Mouse (Mus musculus) thymus, postnatal 36 days (tissue): ENCODE results near the gene Apeh.

ENCODE experiments used
- DNase-seq, 2 experiments: peaks; one replicate each; pipeline ENCODE4 v3.0.0; 2022; ENCODE audit warnings: mixed read lengths in 2 of 2

Apeh gene

DNA sequence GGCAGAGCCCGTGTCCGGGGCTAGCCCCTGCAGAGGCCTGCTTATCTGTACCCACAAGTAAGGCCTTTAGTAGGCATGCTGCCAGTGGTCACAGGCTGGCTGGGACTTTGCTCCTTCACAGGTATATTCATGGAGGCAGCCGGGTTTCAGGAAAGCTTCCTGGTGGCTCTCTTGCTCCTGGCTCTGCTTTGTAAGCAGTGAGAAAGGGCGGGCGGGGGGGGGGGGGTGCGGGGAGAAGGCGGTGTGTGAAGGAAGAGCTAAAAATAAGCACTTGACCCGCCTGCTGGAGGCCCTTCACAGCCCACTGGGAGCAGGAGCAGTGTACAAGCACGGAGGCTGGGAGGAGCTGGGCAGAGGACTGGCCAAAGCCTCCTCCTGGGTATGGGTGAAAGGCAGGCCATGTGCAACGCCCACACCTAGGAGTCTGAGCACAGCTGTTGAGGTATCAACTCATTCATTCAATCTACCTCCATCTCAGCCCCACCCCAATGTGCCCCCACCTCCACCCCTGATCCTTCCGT is 25.5 kb upstream of the Apeh start:
- DNase-seq: no peak

DNA sequence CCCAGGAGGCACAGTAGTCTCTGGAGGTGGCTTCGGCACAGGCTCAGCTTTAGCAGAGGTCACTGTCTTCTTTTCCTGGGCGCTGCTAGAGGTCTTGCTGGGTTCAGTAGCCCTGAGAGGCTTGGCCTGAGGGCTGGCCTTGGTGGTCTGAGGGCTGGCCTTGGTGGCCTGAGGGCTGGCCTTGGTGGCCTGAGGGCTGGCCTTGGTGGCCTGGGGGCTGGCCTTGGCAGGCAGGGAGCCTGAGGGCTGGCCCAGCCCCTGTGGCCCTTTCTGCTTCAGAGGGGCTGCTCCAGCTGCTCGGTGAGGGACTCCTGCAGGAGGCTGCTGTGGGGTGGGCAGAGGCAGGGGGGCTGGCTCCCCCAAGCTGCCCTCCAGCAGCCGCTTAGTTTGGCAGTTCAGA is 22.7 kb upstream of the Apeh start:
- DNase-seq: no peak

DNA sequence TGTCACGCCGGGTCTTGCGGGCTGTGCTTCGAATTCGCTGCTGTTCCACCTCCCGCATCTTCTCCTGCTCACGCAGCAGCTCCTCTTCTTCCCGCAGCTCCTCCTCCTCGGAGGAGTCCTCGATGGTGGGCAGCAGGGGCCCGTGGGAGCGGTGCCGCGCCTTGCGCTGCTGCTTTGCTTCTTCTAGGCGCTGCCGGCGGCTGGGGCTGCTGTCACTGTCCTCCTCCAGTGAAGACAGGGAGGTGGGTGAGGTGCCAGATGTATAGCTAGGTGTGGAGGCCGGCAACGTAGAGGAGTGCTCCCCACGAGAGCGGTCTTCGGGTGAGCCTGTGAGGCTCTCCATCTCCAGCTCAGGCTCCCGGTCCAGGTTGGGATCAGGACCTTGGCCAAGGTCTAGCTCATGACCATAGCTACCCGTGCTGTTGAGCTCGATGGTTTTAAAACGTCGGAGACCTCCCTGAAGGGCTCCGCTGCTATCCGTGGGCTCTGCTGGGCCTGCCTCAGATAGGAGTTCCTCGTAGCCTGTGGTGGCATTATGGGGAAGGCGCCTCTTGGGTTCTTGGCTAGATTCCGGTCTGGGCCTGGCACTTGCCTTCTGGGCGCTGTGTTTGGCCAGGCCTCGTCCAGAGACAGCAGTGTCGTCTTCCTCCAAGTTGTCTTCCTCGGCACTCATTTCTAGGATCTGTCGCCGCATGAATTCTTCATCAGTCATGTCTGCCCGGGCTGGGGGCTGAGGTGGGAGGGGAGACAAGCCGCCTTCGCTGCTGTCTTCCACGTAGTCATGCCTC is 21.1 kb upstream of the Apeh start:
- DNase-seq: no peak

DNA sequence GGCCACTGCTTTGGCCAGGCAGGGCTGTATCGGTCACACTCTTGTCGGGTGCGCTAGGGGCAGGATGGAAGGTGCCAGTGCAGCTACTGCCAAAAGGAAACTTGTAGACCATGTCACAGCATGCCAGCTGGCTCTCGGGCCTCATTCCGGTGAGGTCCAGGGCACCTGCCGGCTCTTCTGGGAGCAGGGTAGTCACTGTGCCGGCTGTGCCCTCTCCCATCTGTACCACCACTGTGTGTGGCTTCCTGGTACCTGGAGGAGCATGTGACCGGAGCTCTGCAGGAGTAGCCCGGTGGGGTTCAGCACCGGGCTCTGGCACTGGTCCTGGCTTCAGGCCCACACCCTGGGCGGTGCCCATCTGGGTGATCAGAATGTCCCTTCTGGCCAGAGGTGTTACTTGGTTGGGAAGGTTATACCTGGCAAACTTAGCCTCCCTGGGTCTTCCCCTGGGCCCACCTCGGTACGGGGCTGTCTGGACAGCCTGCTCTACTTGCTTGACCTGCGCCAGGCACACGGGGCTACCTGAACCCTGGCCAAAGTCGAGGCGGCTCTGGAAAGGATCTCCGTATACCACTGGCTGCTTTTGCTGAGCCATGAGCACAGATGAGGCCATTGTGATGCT is 18.4 kb upstream of the Apeh start:
- DNase-seq: no peak

DNA sequence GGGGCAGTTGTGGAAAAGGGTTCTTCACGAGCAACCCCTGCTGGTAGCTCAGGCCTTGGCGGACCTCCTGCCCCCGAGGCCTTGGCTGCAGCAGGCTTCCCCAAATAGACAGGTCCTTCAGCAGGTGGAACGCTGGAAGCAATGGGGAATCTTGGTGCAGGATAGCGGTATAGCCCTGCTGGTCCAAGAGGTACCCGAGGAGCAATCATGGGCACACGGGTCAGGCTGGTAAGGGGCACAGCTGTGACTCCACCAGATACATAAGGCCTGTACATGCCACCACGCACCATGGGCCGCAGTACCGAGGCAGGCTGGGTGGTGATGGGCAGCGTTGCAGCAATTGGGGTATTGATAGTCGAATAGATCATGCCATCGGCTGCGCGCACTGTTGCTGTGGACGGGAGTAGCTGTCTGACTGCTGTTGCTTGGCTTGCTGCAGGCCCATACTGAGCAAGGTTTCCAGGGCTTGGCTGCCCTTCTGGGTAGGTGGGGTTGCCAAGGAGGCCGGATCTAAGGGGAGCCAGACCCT is 17.3 kb upstream of the Apeh start:
- DNase-seq: no peak

- DNase-seq: peak; percentile 21 to 48
Observed at GRCm38 (mm10) chr9:108111101-108111592, 16.7 kb upstream of the Apeh start.

DNA sequence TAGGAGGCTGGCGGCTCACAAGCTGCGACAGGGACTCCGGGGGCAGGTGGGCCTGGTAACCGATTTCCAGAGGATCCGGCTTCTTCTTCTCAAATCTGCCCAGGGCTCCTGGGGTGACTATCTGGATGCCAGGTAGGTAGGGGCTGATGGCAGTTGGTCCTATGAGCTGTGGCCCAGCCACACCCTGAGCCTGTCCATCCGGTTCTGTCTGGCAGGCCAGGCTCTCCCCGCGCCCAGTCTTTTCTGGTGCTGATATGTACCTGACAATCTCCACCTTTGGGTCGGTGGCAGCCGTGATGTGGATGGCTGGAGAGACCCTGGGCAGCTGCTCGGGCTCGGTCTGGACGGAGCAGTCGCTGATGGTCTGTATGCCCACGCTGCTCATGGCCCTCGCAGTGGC is 15.8 kb upstream of the Apeh start:
- no peak for DNase-seq

DNA sequence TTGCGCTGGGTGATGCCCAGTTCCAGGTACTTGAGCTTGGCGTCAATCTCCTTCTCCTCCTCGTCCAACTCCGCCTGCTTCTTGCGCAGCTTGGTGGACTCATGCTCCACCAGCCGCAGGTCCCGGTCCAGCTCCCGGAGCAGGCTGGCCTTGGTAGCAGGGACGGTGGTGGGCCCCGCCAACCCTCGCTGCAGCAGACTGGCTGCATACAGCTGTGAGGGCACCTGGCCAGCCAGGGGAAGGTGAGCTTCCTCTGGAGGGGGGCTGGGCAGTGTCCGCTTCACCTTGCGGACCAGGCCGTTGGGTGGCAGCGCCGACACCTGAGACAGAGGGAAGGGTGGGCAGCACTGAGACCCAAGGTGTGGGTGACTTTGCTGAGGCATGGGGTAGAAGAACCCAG is 13.5 kb upstream of the Apeh start:
- DNase-seq: no peak

DNA sequence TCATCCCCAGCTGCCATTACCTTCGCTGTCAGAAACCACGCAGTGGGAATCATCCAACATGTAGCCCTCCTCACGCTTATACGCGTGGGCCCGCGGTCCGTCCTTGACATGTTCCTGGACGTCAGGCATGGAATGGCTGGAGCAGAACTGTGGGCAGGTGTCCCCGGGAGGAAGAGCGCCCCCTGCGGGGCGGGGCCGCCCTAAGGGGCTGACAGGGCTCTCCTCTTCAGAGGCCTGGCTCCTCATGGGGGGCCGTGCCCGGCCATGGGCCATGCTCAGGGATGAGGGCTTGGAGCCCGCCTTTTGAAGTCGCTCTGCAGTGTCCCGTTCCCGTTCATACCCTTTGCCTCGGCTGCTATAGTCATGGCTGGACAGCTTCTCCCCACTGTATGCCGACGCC is 11.7 kb upstream of the Apeh start:
- DNase-seq: no peak

GRCm38 (mm10) chr9:108105549-108105863 is 11.1 kb upstream of the Apeh start:
- DNase-seq: no peak

DNA sequence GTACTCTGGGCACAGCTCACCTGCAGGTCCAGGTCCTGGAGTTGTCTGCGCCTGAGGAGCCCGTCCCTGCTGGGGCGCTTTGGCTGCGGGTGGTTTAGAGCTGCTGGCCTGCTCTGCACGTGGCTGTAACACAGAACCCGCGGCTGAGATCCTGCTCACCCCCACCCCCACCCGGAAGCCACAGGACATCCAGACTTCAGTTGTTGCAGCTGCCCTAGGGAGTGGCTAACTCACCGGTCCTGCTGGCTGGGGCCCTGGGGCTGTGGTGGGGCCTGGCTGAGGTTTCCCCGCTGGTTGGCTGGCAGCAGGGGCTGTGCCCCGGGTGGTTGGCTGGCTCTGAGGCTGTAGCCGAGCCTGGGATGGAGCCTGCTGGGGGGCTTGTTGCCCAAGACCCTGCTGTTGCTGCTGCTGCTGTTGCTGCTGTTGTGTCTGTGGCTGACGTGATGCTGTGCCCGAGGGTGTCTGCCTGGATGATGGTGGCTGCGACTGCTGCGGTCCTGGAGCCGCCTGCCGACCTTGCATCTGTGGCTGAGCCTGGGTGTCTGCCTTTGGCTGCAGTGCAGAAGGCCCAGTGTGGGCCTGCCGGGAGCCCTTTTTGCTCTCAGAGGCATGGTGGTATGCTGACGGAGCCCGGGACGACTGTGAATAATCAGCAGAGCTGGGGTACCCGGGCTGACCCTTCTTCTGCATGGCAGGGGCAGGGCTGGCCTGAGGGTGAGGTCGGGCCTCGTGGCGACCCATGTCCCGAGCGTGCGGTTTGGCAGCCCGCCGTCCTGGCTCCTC is 10.6 kb upstream of the Apeh start:
- DNase-seq: peak; percentile 32 to 44

DNA sequence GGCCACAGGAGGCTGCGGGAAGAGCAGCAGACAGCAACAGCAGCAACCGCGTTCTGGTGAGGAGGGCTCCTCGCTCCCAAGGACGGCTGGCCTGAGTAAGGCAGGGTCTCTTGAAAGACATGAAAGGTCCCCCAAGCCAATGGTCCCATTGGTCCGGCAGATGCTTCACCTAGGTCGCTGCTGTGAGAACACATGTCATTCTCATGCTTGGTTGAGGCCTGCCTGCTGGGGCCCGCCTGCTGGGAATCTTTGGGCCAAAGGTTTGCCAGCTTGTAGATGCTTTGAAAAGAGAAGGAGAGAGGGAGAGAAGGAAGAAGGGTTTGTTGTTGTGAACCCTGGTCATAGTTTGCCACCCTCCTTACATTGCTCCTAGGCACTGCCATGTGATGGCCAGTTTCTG is 5.2 kb upstream of the Apeh start:
- DNase-seq: no peak

DNA sequence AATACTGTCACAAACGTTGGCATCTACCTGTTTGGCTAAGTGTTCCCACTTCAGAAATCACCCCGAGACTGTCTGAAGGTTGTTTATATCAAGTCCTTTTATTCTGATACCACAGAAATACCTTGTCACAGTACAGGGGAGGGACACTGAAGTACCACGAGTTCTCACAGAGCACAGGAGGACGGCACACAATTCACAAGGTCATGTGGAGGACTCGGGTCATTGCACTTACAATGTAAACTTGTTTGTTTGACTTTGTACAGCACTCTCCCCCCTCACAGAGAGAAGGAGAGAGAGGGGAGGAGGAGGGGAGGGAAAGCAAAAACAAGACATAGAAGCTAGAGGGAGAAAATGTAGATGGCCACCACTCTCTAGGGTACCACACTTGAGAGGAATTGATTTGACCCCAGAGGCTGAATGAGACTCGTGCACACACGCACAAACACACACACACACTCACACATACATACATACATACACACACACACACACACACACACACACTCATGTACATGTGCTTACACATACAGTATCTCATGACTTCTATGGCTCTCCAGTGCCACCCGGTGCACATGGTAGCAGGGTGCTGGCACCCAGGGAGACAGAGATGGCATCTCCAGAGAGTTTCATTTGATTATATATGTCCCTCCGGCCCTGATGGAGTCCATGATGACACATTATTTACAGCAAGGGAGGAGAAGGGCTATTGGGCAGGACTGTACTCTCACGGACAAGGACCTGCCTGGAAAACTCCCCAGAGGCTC is 1.7 kb upstream of the Apeh start:
- DNase-seq: no peak

DNA sequence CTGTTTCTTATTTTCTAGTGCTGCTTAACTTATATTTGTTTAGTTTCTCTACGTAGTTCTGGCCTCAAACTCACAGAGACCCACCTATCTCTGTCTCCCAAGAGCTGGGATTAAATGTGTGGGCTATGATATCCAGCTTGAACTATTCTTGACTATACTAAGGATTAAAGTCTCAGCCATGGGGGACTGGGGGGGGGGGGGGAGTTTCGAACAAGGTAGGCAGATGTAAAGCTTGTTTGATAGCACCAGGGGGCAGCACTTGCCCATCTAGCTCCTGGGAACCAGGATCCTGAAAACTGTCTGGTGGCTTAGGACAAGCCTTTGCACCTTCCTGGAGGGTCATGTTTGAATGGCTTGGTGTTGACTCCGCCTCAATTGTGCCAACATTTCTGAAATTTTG is 1.1 kb upstream of the Apeh start:
- DNase-seq: peak; percentile 55

DNA sequence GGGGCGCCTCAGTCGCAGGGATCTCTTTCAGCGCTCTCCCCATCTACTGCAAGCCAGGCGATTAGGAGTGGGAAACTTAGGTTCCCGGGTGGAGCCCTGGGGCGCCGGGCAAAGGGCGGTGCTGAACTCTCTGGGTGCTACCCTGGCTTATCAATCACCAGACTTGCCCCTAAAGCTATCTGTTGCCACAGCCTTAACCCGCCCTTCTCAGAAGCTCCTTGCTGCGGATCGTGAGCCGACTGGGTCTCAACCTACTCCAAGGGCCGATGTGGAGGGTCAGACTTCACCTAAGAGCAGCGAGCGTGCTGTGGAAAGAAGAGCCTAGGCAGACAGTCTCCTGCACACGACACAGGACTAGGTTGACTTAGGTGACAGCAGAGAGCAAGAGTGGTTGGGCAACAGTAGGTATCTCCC is 599 bp upstream of the Apeh start:
- DNase-seq: peak; percentile 31 to 45

GRCm38 (mm10) chr9:108093586-108093985 is 820 bp downstream of the Apeh start:
- peak in 1 of 2 experiments; percentile 20 for DNase-seq

- DNase-seq: no peak
Observed at GRCm38 (mm10) chr9:108090611-108091120, 3.7 kb downstream of the Apeh start.

DNA sequence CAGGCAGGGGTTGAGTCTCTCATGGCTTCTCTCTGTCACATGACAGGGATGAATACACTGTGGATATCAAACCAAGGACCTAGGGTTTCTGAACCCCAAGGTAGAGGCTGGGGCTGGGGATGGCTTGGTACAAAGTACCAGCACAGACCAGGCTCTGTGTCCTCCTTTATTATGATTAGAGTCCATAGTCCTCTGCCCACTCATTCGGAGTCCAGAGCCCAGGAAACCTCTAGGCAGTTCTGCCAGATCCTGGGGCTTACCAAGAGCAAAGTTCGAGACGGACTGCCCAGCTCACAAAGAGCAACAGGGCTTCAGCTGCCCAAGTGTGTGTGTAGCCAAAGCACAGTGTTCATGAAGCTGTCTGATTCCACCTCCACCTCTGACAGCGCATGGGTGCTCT is 9.1 kb downstream of the Apeh start:
- DNase-seq: no peak

DNA sequence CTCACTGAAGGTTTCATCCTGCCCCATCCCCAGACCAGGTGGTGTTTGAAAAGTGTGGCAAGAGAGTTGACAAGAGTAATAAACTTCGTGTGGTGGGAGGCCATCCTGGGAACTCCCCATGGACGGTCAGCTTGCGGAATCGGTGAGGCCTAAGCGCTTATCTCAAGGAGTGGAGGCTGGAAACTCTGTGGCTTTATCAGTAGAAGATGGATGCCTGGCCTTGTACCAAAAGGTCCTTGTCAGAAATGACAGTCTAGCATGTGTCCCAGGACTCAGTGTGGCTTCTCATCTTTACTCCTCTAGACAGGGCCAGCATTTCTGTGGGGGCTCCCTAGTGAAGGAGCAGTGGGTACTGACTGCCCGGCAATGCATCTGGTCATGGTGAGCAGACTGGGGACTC is 10.8 kb downstream of the Apeh start:
- DNase-seq: no peak

DNA sequence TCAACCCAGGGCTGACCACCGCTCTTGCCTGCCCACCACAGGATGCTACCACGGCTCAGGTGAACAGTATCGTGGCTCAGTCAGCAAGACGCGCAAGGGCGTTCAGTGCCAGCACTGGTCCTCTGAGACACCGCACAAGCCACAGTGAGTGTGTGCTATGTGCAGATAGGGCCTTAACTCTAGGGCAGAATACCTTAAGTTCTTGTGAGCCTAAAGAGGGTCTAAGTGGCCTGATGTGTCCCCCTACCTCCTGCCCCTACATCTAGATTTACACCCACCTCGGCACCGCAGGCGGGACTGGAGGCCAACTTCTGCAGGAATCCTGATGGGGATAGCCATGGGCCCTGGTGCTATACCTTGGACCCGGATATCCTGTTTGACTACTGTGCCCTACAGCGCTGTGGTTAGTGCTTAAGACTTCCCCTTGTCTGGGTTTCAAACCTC is 11.4 kb downstream of the Apeh start, which contains the start of gene Rnf123:
Rnf123 (minus strand) TSS at position 359 of the 444 bp plus-strand sequence.
- no peak for DNase-seq

DNA sequence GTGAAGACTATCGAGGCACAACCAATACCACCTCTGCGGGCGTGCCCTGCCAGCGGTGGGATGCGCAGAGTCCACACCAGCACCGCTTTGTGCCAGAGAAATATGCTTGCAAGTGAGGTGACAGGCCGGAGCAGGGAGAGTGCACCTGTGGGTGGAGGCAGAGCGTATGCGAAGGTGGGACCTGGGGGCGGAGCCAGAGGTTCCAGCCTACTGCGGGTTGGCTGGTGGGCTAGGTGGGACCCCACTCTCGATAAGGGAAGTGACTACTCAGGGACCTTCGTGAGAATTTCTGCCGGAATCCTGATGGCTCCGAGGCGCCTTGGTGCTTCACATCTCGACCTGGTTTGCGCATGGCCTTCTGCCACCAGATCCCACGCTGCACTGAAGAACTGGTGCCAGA is 11.9 kb downstream of the Apeh start:
- no peak for DNase-seq

DNA sequence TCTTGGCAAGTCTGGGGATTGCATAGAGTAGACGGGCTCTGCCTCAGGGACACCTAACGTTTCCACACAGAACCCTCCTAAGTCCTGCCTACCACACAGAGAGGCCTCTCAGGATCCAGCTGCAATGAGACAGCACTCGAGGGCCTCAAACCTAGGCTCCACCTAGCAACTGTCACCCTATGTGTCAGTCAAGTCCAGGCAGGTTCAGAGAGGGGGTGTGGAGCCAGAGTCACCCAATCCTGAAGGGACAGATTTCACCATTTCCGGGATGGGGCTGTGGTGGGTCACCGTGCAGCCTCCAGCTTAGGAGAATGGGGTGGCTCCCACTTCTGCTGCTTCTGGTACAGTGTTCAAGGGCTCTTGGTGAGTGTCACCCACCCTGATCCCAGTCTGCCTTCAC is 14.2 kb downstream of the Apeh start, which contains the start of gene Mst1:
Mst1 (plus strand) TSS at position 269 of the 400 bp plus-strand sequence.
- DNase-seq: no peak
